Mouse (Mus musculus) CH12.LX (cell line): Measurements from ENCODE around the gene Gm19402. TPM values are rescaled to one million over a fixed set of nuclear protein-coding genes. Genes with fewer than 3 reads are reported as not detected.

ENCODE experiments used
- DNase-seq: peaks from one replicate; pipeline ENCODE4 v3.0.0-alpha.2; 2013; ENCODE audit errors: extremely low read depth
- H3K27ac ChIP-seq: 2 replicates; pipeline ENCODE4 v1.5.1; 2012; ENCODE audit warnings: low read depth, mild to moderate bottlenecking, control low read depth, moderate library complexity; ENCODE audit not compliant: insufficient read depth
- H3K27me3 ChIP-seq: replicated peaks from 2 replicates; pipeline ENCODE3; 2012; ENCODE audit warnings: inconsistent platforms
- H3K36me3 ChIP-seq, 2 experiments: replicated peaks in 1 of 2; 2 replicates each; pipeline versions ENCODE3 to v1.6.1; 2012; ENCODE audit warnings: inconsistent platforms in 1 of 2, low read length in 1 of 2, mild to moderate bottlenecking in 1 of 2, mixed read lengths in 1 of 2, moderate library complexity in 1 of 2; ENCODE audit not compliant: control insufficient read depth in 1 of 2, insufficient read depth in 1 of 2
- H3K4me1 ChIP-seq, 2 experiments: 2 replicates each; pipeline ENCODE4 v1.6.1; 2012; ENCODE audit warnings: inconsistent platforms in 1 of 2, moderate library complexity in 1 of 2; ENCODE audit not compliant: insufficient read depth in 2 of 2, control insufficient read depth in 1 of 2
- H3K4me2 ChIP-seq: 2 replicates; pipeline ENCODE4 v1.6.1; 2012; ENCODE audit warnings: low read depth, mild to moderate bottlenecking, control low read depth; ENCODE audit not compliant: poor library complexity, insufficient read depth, severe bottlenecking
- H3K4me3 ChIP-seq, 3 experiments: fragments of 150-350 bp in 1 of 3; sonication (generic) in 1 of 3; replicated peaks in 1 of 3; 2 replicates each; pipeline versions ENCODE3 to v1.5.1; 2011 to 2012; ENCODE audit warnings: low read depth in 2 of 3, low read length in 2 of 3, mild to moderate bottlenecking in 2 of 3, moderate library complexity in 2 of 3, control low read depth in 1 of 3, improper control_type of control experiment in 1 of 3, inconsistent platforms in 1 of 3, mixed read lengths in 1 of 3; ENCODE audit not compliant: poor library complexity in 1 of 3
- H3K79me2 ChIP-seq: replicated peaks from 2 replicates; pipeline ENCODE4 v1.6.1; 2012; ENCODE audit warnings: mild to moderate bottlenecking, moderate library complexity; ENCODE audit not compliant: control insufficient read depth, poor library complexity, insufficient read depth, severe bottlenecking; ENCODE audit errors: extremely low read depth
- H3K9ac ChIP-seq: 2 replicates; pipeline ENCODE4 v1.6.1; 2012; ENCODE audit warnings: low read depth, mild to moderate bottlenecking, control low read depth, moderate library complexity; ENCODE audit not compliant: insufficient read depth
- H3K9me3 ChIP-seq: replicated peaks from 2 replicates; pipeline ENCODE3; 2012; ENCODE audit warnings: low read length, inconsistent platforms, mixed read lengths
- CHD1 ChIP-seq: IDR thresholded peaks from 2 replicates; pipeline ENCODE4 v1.6.1; 2012; ENCODE audit warnings: low read depth, low read length, improper control_type of control experiment, inconsistent platforms
- CHD2 ChIP-seq: IDR thresholded peaks from 2 replicates; pipeline ENCODE4 v1.6.1; 2011; ENCODE audit warnings: low read length, improper control_type of control experiment
- CTCF ChIP-seq, 2 experiments: IDR thresholded peaks in 1 of 2; conservative IDR thresholded peaks in 1 of 2; 2 replicates each; pipeline ENCODE4 v1.5.1; 2011 to 2012; ENCODE audit warnings: low read depth in 2 of 2, low read length in 2 of 2, improper control_type of control experiment in 1 of 2, inconsistent platforms in 1 of 2, mild to moderate bottlenecking in 1 of 2, moderate library complexity in 1 of 2
- EP300 ChIP-seq: IDR thresholded peaks from 2 replicates; pipeline ENCODE4 v1.6.1; 2011; ENCODE audit warnings: low read length, improper control_type of control experiment
- ETS1 ChIP-seq: conservative IDR thresholded peaks from 2 replicates; pipeline ENCODE4 v1.6.1; 2012; ENCODE audit warnings: low read depth, mild to moderate bottlenecking, inconsistent platforms, low read length, improper control_type of control experiment, moderate library complexity
- MAFK ChIP-seq: IDR thresholded peaks from 2 replicates; pipeline ENCODE4 v1.6.1; 2011; ENCODE audit warnings: low read length, improper control_type of control experiment; ENCODE audit not compliant: insufficient replicate concordance
- MAZ ChIP-seq: IDR thresholded peaks from 2 replicates; pipeline ENCODE4 v1.6.1; 2012; ENCODE audit warnings: low read depth, mild to moderate bottlenecking, inconsistent platforms, low read length, improper control_type of control experiment, moderate library complexity
- MYC ChIP-seq: IDR thresholded peaks from 2 replicates; pipeline ENCODE4 v1.6.1; 2011; ENCODE audit warnings: low read depth, mild to moderate bottlenecking, improper control_type of control experiment, low read length
- RAD21 ChIP-seq: IDR thresholded peaks from 2 replicates; pipeline ENCODE4 v1.6.1; 2011; ENCODE audit warnings: low read depth, mild to moderate bottlenecking, low read length, improper control_type of control experiment, moderate library complexity
- SMC3 ChIP-seq: IDR thresholded peaks from 2 replicates; pipeline ENCODE4 v1.6.1; 2011; ENCODE audit warnings: low read depth, low read length, improper control_type of control experiment
- TCF12 ChIP-seq: IDR thresholded peaks from 2 replicates; pipeline ENCODE4 v1.6.1; 2014; ENCODE audit warnings: low read depth, mild to moderate bottlenecking, inconsistent platforms, low read length, improper control_type of control experiment
- USF2 ChIP-seq: conservative IDR thresholded peaks from 2 replicates; pipeline ENCODE4 v1.6.1; 2011; ENCODE audit warnings: low read depth, low read length, improper control_type of control experiment
- dilution Hi-C: fragments of 300-500 bp; cut with MboI; formaldehyde crosslinking; loops from 2 replicates; pipeline ENCODE4 v1.14.3; 2020; ENCODE audit warnings: low sequenced_read_pairs; ENCODE audit not compliant: extremely low pct_unique_long_range_greater_than_20kb, extremely low pct_ligation_motif_present
- in situ Hi-C: fragments of 300-500 bp; cut with MboI; formaldehyde crosslinking; loops from 3 replicates; pipeline ENCODE4 v1.14.3; 2019; ENCODE audit warnings: low sequenced_read_pairs, low pct_ligation_motif_present, low pct_unique_long_range_greater_than_20kb, mixed read lengths
- polyA plus RNA-seq: library from polyadenylated mRNA; unstranded; fragments of >175 nt; gene quantifications from 2 replicates; pipeline ENCODE4 v1.2.1, GENCODE M21; 2012; ENCODE audit warnings: low read depth; ENCODE audit not compliant: insufficient read length
- total RNA-seq, 2 experiments: library from RNA; depleted of rRNA; stranded (reverse); fragments of 300-350 nt in 1 of 2; fragments of >200 nt in 1 of 2; gene quantifications; 2 replicates each; pipeline ENCODE4 v1.2.3; 2012 to 2014

Gene Gm19402
- total and polyA plus RNA-seq, 3 experiments = not detected

DNA sequence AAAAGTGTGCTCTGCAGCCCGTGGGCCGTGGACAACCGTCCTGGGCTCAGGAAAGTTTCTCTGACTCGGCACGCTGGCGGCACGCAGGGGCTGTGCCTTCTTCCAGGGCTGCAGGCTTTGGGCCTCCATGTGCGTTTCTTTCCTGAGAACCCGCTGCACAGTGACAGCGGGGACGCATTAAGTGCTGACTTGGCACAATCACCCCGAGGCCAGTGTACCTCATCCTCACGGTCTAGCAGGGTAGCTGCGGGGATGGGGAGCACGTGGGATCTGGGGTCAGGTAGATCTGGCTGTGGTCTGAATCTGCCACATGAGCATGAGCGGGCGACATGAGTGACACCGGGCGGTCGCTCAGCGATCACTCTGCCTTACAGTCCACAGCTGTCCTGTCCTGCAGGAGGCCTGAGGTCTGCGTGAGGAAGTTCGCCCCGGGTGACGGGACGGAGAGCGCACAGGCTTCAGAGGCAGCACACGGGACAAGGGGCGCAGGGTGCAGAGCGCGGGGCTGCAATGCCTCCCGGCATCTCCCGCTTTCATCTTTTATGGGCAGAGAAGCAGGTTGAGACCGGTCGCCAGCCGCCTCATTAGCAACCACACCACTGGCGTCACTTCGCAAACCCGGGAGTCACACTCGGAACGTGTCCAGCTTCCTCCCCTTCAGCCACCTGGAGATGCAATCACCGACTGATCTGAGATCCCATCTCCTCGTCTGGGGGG lies 26.4 kb downstream of the Gm19402 start:
- Histone ChIP-seq H3K36me3 (no peaks in the 10 kb centered on the region), H3K4me3 (no peak overlapping the region), H3K9ac (no peak overlapping the region), H3K4me1 (peaks cover 7 to 30% of the 10 kb centered on the region in 2 experiments), H3K27ac (no peak overlapping the region), H3K4me2 (no peak overlapping the region), H3K9me3 (peaks cover 4% of the 10 kb centered on the region), H3K27me3 (no peaks in the 10 kb centered on the region), H3K79me2 (no peaks in the 10 kb centered on the region)
- dilution Hi-C loops (no loop called here), in situ Hi-C loops (no loop called here)
- DNase-seq = no peak
- TF ChIP-seq TCF12 (no peak), CHD1 (no peak), MAFK (peak; percentile 42; the same call in 1 of the 2 replicates), CTCF (conservative IDR thresholded peaks at IDR 0.05 in 1 of 2, IDR thresholded peaks at IDR 0.05 in 1 of 2; ENCODE audit: low read depth in 2 of 2, low read length in 2 of 2) (no peak), USF2 (no peak), CHD2 (no peak), MAZ (no peak)

DNA sequence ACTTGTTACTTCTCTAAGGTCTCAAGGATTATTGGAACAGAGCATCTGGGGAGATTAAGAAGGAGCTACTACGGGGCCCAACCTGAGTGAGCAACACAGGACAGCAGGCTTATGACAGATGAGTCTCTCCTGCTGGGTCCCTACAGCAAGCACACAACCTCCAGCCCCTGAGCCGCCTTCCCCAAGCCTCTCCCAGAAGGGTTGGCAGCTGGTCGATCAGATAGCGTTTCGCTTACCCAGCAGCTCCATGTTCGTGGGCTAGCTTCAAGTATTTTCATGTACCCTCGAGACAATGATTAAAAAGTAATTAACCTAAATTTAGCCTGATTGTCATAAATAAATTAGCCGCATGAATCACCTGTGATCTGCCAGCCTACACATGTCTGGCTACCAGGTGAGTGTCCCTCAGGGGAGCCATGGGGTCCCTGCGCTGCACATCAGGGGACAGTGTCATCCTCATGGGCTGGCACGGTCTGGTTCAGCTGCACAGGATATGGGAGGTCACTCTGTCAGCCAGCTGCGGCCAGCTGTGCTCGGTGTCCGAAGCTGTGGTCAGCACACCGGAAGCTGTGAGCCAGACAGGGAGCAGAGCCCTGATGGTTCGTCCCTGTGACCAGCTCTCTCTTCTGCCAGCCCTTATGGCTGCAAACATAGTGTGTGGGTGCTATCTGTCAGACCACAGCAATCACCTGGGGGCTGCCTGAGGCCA lies 32.1 kb downstream of the Gm19402 start:
- Histone ChIP-seq H3K4me2 (no peak overlapping the region), H3K27ac (no peak overlapping the region), H3K27me3 (peaks cover 5% of the 10 kb centered on the region), H3K4me3 (peak overlapping the region in 1 of 3 experiments; percentile 1), H3K4me1 (peaks cover 4% of the 10 kb centered on the region in 2 experiments; a peak in 2 of 4 replicates), H3K36me3 (no peaks in the 10 kb centered on the region), H3K9ac (no peak overlapping the region), H3K9me3 (peaks cover 9% of the 10 kb centered on the region), H3K79me2 (no peaks in the 10 kb centered on the region)
- dilution Hi-C loops = no loop called here
- TF ChIP-seq TCF12 (peak; percentile 41; the same call in 1 of the 2 replicates), MYC (no peak)
- in situ Hi-C loops = no loop called here
- DNase-seq = no peak

DNA sequence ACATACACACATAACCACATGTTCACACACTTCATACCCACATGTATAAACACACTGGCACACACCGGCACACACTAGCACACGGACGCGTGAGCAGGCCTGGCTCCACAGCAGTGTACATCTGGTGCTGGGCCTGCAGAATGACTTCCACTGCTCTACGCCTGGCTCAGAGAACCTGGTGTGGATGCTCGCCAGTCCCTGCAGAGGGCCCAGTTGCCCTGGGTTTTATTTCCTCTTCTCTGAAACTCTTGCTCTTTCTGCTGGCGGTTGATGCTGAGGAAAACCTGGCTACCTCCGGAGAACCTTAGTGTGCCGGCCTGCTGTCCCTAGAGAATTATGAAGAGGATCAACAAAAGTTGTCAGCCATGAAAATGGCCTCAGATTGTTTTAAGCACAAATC lies 38.5 kb downstream of the Gm19402 start:
- dilution Hi-C loops (no loop called here), in situ Hi-C loops (no loop called here)
- Histone ChIP-seq H3K79me2 (no peaks in the 10 kb centered on the region), H3K9me3 (peaks cover 6% of the 10 kb centered on the region), H3K4me3 (no peak overlapping the region), H3K27ac (no peak overlapping the region), H3K36me3 (peaks cover 0 to 8% of the 10 kb centered on the region in 2 experiments), H3K4me1 (no peaks in the 10 kb centered on the region; a peak in 1 of 4 replicates), H3K4me2 (no peak overlapping the region), H3K27me3 (no peaks in the 10 kb centered on the region), H3K9ac (no peak overlapping the region)
- TF ChIP-seq ETS1 (no peak), RAD21 (peak; percentile 41), CTCF (conservative IDR thresholded peaks at IDR 0.05 in 1 of 2, IDR thresholded peaks at IDR 0.05 in 1 of 2; ENCODE audit: low read depth in 2 of 2, low read length in 2 of 2) (peak in 1 of 2 experiments; percentile 44; a peak in 2 of 4 replicates), SMC3 (peak; percentile 38), EP300 (no peak)
- no peak for DNase-seq
